Mouse (Mus musculus) MEL (cell line): Measurements from ENCODE around the gene Tbc1d16. TPM values are rescaled to one million over a fixed set of nuclear protein-coding genes. Genes with fewer than 3 reads are reported as not detected.

Experiments
- DNase-seq: peaks from one replicate; pipeline ENCODE4 v3.0.0; 2011; ENCODE audit warnings: low read depth, low spot score
- H3K27ac ChIP-seq: 2 replicates; pipeline ENCODE4 v1.5.1; 2012; ENCODE audit warnings: low read depth, mild to moderate bottlenecking, control low read depth, low read length, moderate library complexity; ENCODE audit not compliant: control insufficient read depth
- H3K27me3 ChIP-seq, 2 experiments: fragments of 150-350 bp in 1 of 2; sonication (generic) in 1 of 2; 2 replicates each; pipeline ENCODE4 v1.6.1; 2012; ENCODE audit warnings: low read length in 2 of 2, mild to moderate bottlenecking in 2 of 2, improper control_type of control experiment in 1 of 2, moderate library complexity in 1 of 2; ENCODE audit not compliant: insufficient read depth in 2 of 2, control insufficient read depth in 1 of 2
- H3K36me3 ChIP-seq, 2 experiments: 2 replicates each; pipeline ENCODE4 v1.6.1; 2012 to 2014; ENCODE audit warnings: low read length in 2 of 2, improper control_type of control experiment in 1 of 2, inconsistent platforms in 1 of 2, mild to moderate bottlenecking in 1 of 2; ENCODE audit not compliant: insufficient read depth in 2 of 2, control insufficient read depth in 1 of 2
- H3K4me1 ChIP-seq, 2 experiments: fragments of 150-350 bp in 1 of 2; sonication (generic) in 1 of 2; 2 replicates each; pipeline ENCODE4 v1.6.1; 2012; ENCODE audit warnings: low read length in 2 of 2, improper control_type of control experiment in 1 of 2, mild to moderate bottlenecking in 1 of 2; ENCODE audit not compliant: insufficient read depth in 2 of 2, control insufficient read depth in 1 of 2
- H3K4me3 ChIP-seq, 2 experiments: fragments of 150-350 bp in 1 of 2; sonication (generic) in 1 of 2; 2 replicates each; pipeline ENCODE4 v1.5.1; 2012; ENCODE audit warnings: low read depth in 2 of 2, low read length in 2 of 2, mild to moderate bottlenecking in 2 of 2, moderate library complexity in 2 of 2, control low read depth in 1 of 2, improper control_type of control experiment in 1 of 2; ENCODE audit not compliant: control insufficient read depth in 1 of 2, insufficient read depth in 1 of 2
- H3K79me2 ChIP-seq: 2 replicates; pipeline ENCODE4 v1.6.1; 2012; ENCODE audit warnings: mild to moderate bottlenecking, low read length, moderate library complexity; ENCODE audit not compliant: control insufficient read depth, poor library complexity, insufficient read depth
- H3K9ac ChIP-seq: 2 replicates; pipeline ENCODE4 v1.6.1; 2012; ENCODE audit warnings: low read depth, mild to moderate bottlenecking, control low read depth, low read length, moderate library complexity; ENCODE audit not compliant: control insufficient read depth, poor library complexity, severe bottlenecking
- H3K9me3 ChIP-seq: fragments of 150-350 bp; sonication (generic); replicated peaks from 2 replicates; pipeline ENCODE4 v1.6.1; 2012; ENCODE audit warnings: mild to moderate bottlenecking, low read length, improper control_type of control experiment, moderate library complexity; ENCODE audit not compliant: insufficient read depth
- BHLHE40 ChIP-seq: IDR thresholded peaks from 2 replicates; pipeline ENCODE4 v1.6.1; 2012; ENCODE audit warnings: low read depth, mild to moderate bottlenecking, inconsistent platforms, low read length, improper control_type of control experiment, borderline replicate concordance
- CHD2 ChIP-seq: IDR thresholded peaks from 2 replicates; pipeline ENCODE4 v1.6.1; 2011; ENCODE audit warnings: low read length, improper control_type of control experiment
- CTCF ChIP-seq, 3 experiments: IDR thresholded peaks in 2 of 3; conservative IDR thresholded peaks in 1 of 3; 2 replicates each; pipeline ENCODE4 v1.5.1; 2011 to 2012; ENCODE audit warnings: low read length in 3 of 3, low read depth in 2 of 3, mild to moderate bottlenecking in 2 of 3, improper control_type of control experiment in 1 of 3, inconsistent platforms in 1 of 3, mixed read lengths in 1 of 3, moderate library complexity in 1 of 3; ENCODE audit not compliant: control insufficient read depth in 1 of 3, insufficient read depth in 1 of 3, poor library complexity in 1 of 3, severe bottlenecking in 1 of 3
- ELF1 ChIP-seq: IDR thresholded peaks from 2 replicates; pipeline ENCODE4 v1.6.1; 2014; ENCODE audit warnings: low read depth, mild to moderate bottlenecking, inconsistent platforms, low read length, improper control_type of control experiment, moderate library complexity
- EP300 ChIP-seq, 2 experiments: IDR thresholded peaks; 2 replicates each; pipeline ENCODE4 v1.6.1; 2011; ENCODE audit warnings: improper control_type of control experiment in 2 of 2, low read length in 2 of 2, low read depth in 1 of 2, mild to moderate bottlenecking in 1 of 2
- GABPA ChIP-seq: IDR thresholded peaks from 2 replicates; pipeline ENCODE4 v1.6.1; 2012; ENCODE audit warnings: low read depth, mild to moderate bottlenecking, inconsistent platforms, low read length, improper control_type of control experiment, moderate library complexity
- GATA1 ChIP-seq: IDR thresholded peaks from 2 replicates; pipeline ENCODE4 v1.6.1; 2011; ENCODE audit warnings: low read depth, low read length, improper control_type of control experiment
- HCFC1 ChIP-seq: IDR thresholded peaks from 2 replicates; pipeline ENCODE4 v1.6.1; 2012; ENCODE audit warnings: low read depth, mild to moderate bottlenecking, inconsistent platforms, low read length, improper control_type of control experiment, moderate library complexity
- JUND ChIP-seq: IDR thresholded peaks from 2 replicates; pipeline ENCODE4 v1.6.1; 2011; ENCODE audit warnings: low read depth, mild to moderate bottlenecking, improper control_type of control experiment, low read length
- KAT2A ChIP-seq: conservative IDR thresholded peaks from 2 replicates; pipeline ENCODE4 v1.6.1; 2012; ENCODE audit warnings: low read depth, low read length, improper control_type of control experiment, inconsistent platforms
- MAFK ChIP-seq: IDR thresholded peaks from 2 replicates; pipeline ENCODE4 v1.6.1; 2011; ENCODE audit warnings: low read depth, mild to moderate bottlenecking, low read length, improper control_type of control experiment, borderline replicate concordance
- MAX ChIP-seq: IDR thresholded peaks from 2 replicates; pipeline ENCODE4 v1.6.1; 2011; ENCODE audit warnings: low read length, improper control_type of control experiment
- MAZ ChIP-seq: IDR thresholded peaks from 2 replicates; pipeline ENCODE4 v1.6.1; 2012; ENCODE audit warnings: low read depth, mild to moderate bottlenecking, inconsistent platforms, low read length, improper control_type of control experiment
- MXI1 ChIP-seq: IDR thresholded peaks from 2 replicates; pipeline ENCODE4 v1.6.1; 2011; ENCODE audit warnings: mild to moderate bottlenecking, low read depth, low read length, improper control_type of control experiment
- MYB ChIP-seq: IDR thresholded peaks from 2 replicates; pipeline ENCODE4 v1.6.1; 2011; ENCODE audit warnings: mild to moderate bottlenecking, low read depth, low read length, improper control_type of control experiment
- MYC ChIP-seq: IDR thresholded peaks from 2 replicates; pipeline ENCODE4 v1.6.1; 2011; ENCODE audit warnings: low read depth, mild to moderate bottlenecking, low read length, improper control_type of control experiment, moderate library complexity
- NELFE ChIP-seq: IDR thresholded peaks from 2 replicates; pipeline ENCODE4 v1.6.1; 2011; ENCODE audit warnings: low read depth, low read length, improper control_type of control experiment
- NRF1 ChIP-seq: IDR thresholded peaks from 2 replicates; pipeline ENCODE4 v1.6.1; 2014; ENCODE audit warnings: low read depth, mild to moderate bottlenecking, inconsistent platforms, low read length, improper control_type of control experiment, moderate library complexity; ENCODE audit not compliant: poor library complexity, insufficient read depth, severe bottlenecking
- POLR2A ChIP-seq, 2 experiments: IDR thresholded peaks; 2 replicates each; pipeline ENCODE4 v1.6.1; 2011 to 2012; ENCODE audit warnings: low read length in 2 of 2, mild to moderate bottlenecking in 2 of 2, control low read depth in 1 of 2, improper control_type of control experiment in 1 of 2, low read depth in 1 of 2, moderate library complexity in 1 of 2; ENCODE audit not compliant: control insufficient read depth in 1 of 2, insufficient read depth in 1 of 2, poor library complexity in 1 of 2
- POLR2AphosphoS2 ChIP-seq: IDR thresholded peaks from 2 replicates; pipeline ENCODE4 v1.6.1; 2011; ENCODE audit warnings: low read length, improper control_type of control experiment
- POLR2AphosphoS5 ChIP-seq: IDR thresholded peaks from 2 replicates; pipeline ENCODE4 v1.6.1; 2012; ENCODE audit warnings: low read depth, borderline replicate concordance, mild to moderate bottlenecking, inconsistent platforms, low read length, moderate library complexity, mixed read lengths
- SIN3A ChIP-seq: IDR thresholded peaks from 2 replicates; pipeline ENCODE4 v1.6.1; 2012; ENCODE audit warnings: low read length, improper control_type of control experiment, inconsistent platforms
- SMC3 ChIP-seq: IDR thresholded peaks from 2 replicates; pipeline ENCODE4 v1.6.1; 2011; ENCODE audit warnings: low read depth, low read length, improper control_type of control experiment
- TAL1 ChIP-seq: IDR thresholded peaks from 2 replicates; pipeline ENCODE4 v1.6.1; 2012; ENCODE audit warnings: mild to moderate bottlenecking, inconsistent platforms, low read length, moderate library complexity, mixed read lengths
- TCF12 ChIP-seq: IDR thresholded peaks from 2 replicates; pipeline ENCODE4 v1.6.1; 2014; ENCODE audit warnings: low read depth, mild to moderate bottlenecking, inconsistent platforms, low read length, improper control_type of control experiment, moderate library complexity
- UBTF ChIP-seq: IDR thresholded peaks from 2 replicates; pipeline ENCODE4 v1.6.1; 2012; ENCODE audit warnings: low read depth, mild to moderate bottlenecking, inconsistent platforms, low read length, improper control_type of control experiment, moderate library complexity, borderline replicate concordance; ENCODE audit not compliant: insufficient read depth
- ZKSCAN1 ChIP-seq: IDR thresholded peaks from 2 replicates; pipeline ENCODE4 v1.6.1; 2012; ENCODE audit warnings: low read depth, mild to moderate bottlenecking, inconsistent platforms, low read length, improper control_type of control experiment, moderate library complexity
- ZMIZ1 ChIP-seq: IDR thresholded peaks from 2 replicates; pipeline ENCODE4 v1.6.1; 2012; ENCODE audit warnings: low read depth, mild to moderate bottlenecking, inconsistent platforms, low read length, improper control_type of control experiment, moderate library complexity
- polyA plus RNA-seq, 2 experiments: library from polyadenylated mRNA; stranded (reverse) in 1 of 2; unstranded in 1 of 2; fragments of >175 nt in 1 of 2; fragments of >200 nt in 1 of 2; gene quantifications; 2 replicates each; pipeline versions ENCODE4 v1.2.1 to v1.2.4; 2012; ENCODE audit warnings: low replicate concordance in 2 of 2, low read depth in 1 of 2; ENCODE audit not compliant: insufficient read length in 2 of 2, insufficient read depth in 1 of 2, missing spikeins in 1 of 2
- total RNA-seq: library from RNA; depleted of rRNA; stranded (reverse); fragments of 300-350 nt; gene quantifications from 2 replicates; pipeline ENCODE4 v1.2.3, GENCODE M21; 2012

Gene Tbc1d16
- total and polyA plus RNA-seq, 3 experiments: 13.6 to 19.2 TPM; not detected in 1

DNA sequence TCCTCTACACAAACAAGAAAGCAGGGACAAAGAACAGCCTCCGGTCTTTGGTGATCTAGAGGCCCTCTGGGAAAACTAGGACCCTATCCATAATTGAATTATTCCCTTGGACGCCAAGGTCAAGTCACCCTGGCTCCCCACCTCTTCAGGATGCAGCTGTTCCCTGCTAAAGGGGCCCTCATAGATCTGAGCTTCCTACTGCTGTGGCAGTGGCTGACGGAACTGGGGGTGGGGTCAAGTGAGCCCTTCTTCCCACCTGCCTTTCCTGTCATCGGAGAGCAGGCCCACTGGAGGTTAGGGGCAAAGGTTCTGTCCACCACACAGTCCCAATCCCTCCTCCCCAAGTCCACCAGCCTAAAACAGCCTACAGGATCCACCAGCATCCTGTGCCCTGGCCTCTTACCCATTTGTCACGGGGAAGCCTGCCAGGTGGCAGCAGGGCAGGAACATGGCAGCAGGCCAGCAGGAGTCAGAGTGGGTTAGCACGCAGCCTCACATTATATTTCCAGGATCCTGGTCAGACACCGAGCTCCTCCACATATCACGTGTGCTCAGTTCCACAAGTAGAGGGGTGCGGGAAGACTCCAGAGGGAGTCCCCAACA is 12.3 kb downstream of the Tbc1d16 start:
- H3K27ac ChIP-seq: peak overlapping the region; percentile 42; the same call in 1 of the 2 replicates
- peak overlapping the region; percentile 67 for H3K9ac ChIP-seq
- H3K9me3 ChIP-seq: no peaks in the 10 kb centered on the region
- H3K27me3 ChIP-seq: no peaks in the 10 kb centered on the region
- peaks cover 5 to 14% of the 10 kb centered on the region in 2 experiments for H3K4me1 ChIP-seq
- H3K36me3 ChIP-seq: peaks cover 0 to 4% of the 10 kb centered on the region in 2 experiments; a peak in 3 of 4 replicates
- H3K4me3 ChIP-seq: peak overlapping the region; percentile 38 to 43
- no peak for DNase-seq
- TF ChIP-seq TAL1: no peak
- no peak for TF ChIP-seq MAFK
- TF ChIP-seq UBTF: no peak
- TF ChIP-seq NELFE: no peak
- no peak for TF ChIP-seq POLR2A (IDR thresholded peaks at IDR 0.05; ENCODE audit: control insufficient read depth in 1 of 2, insufficient read depth in 1 of 2, low read depth in 1 of 2, low read length in 2 of 2, poor library complexity in 1 of 2)
- TF ChIP-seq ZMIZ1: no peak
- H3K79me2 ChIP-seq: no peaks in the 10 kb centered on the region

DNA sequence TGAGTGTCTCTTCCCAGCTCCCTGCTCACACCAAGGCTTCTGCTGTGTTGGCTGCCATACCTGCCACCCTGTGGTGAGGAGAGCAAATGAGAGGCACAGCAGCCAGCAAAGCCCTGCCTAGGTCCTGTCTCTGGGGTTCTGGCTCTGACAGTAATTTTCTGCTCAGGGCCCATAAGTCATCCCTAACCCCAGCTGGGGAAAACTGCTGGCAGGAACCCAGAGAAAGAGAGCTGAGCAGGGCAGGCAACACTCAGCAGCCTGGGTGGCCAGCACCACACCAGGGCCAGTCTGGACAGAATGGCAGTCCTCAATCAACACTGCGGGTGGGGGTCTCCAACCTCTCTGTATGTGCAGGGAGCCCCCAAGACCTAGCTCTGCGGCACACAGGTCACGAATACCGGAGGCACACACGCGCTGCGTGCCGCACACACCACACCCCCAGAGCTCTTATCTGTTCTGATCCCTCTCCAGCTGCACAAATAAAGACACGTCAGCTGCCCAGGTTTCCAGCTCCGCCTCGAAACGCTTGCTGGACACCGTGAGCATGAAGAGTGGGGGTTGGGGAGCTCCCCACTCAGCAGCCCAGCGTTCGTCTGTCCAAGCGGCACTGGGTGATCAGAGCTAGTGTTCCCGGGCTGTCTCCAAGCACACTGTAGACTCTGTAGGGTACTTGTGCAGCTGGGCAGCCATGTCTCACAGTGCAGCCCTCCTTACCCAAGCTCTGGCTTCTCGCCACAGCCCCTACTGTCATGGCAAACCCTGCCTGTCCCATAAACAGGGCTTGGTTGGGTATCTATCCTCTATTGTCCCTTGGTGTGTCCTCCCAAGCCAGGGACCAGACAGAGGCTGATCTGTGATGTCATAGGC is 13.0 kb downstream of the Tbc1d16 start:
- no peaks in the 10 kb centered on the region for H3K27me3 ChIP-seq
- peak overlapping the region; percentile 67 for H3K9ac ChIP-seq
- H3K4me3 ChIP-seq: peak overlapping the region; percentile 38 to 43
- DNase-seq: peak; percentile 90
- peaks cover 0 to 4% of the 10 kb centered on the region in 2 experiments; a peak in 2 of 4 replicates for H3K36me3 ChIP-seq
- no peaks in the 10 kb centered on the region for H3K79me2 ChIP-seq
- peak overlapping the region; percentile 42 for H3K27ac ChIP-seq
- H3K9me3 ChIP-seq: no peaks in the 10 kb centered on the region
- H3K4me1 ChIP-seq: peaks cover 5 to 14% of the 10 kb centered on the region in 2 experiments
- peak; percentile 86 for TF ChIP-seq TCF12
- TF ChIP-seq MYB: no peak
- TF ChIP-seq TAL1: peak; percentile 64
- no peak; the same call in 1 of the 2 replicates for TF ChIP-seq SMC3
- no peak for TF ChIP-seq ZMIZ1
- 0 out of 2 replicates have a peak, but pooled peaks have one; percentile 12 for TF ChIP-seq KAT2A
- TF ChIP-seq GATA1: peak; percentile 92
- no peak for TF ChIP-seq JUND
- TF ChIP-seq CTCF (IDR thresholded peaks at IDR 0.05 in 2 of 3, conservative IDR thresholded peaks at IDR 0.05 in 1 of 3; ENCODE audit: control insufficient read depth in 1 of 3, insufficient read depth in 1 of 3, low read depth in 2 of 3, low read length in 3 of 3, poor library complexity in 1 of 3, severe bottlenecking in 1 of 3): peak in 2 of 3 experiments; percentile 17 to 26; a peak in 2 of 6 replicates
- TF ChIP-seq ELF1: no peak
- TF ChIP-seq ZKSCAN1: no peak
- peak; percentile 98 for TF ChIP-seq SIN3A
- TF ChIP-seq MAZ: no peak
- peak in 1 of 2 experiments; percentile 24; a peak in 1 of 4 replicates for TF ChIP-seq POLR2A (IDR thresholded peaks at IDR 0.05; ENCODE audit: control insufficient read depth in 1 of 2, insufficient read depth in 1 of 2, low read depth in 1 of 2, low read length in 2 of 2, poor library complexity in 1 of 2)
- TF ChIP-seq MYC: peak; percentile 77; the same call in 1 of the 2 replicates
- TF ChIP-seq MAX: peak; percentile 80
- TF ChIP-seq BHLHE40: peak; percentile 73; the same call in 1 of the 2 replicates
- TF ChIP-seq MXI1: peak; percentile 97
- peak; percentile 24; the same call in 1 of the 2 replicates for TF ChIP-seq HCFC1
- TF ChIP-seq EP300 (IDR thresholded peaks at IDR 0.05; ENCODE audit: low read depth in 1 of 2, low read length in 2 of 2): peak in 1 of 2 experiments; percentile 52; a peak in 2 of 4 replicates
- no peak for TF ChIP-seq NRF1
- no peak; the same call in 1 of the 2 replicates for TF ChIP-seq CHD2
- TF ChIP-seq POLR2AphosphoS2: peak; percentile 33; the same call in 1 of the 2 replicates
- no peak for TF ChIP-seq POLR2AphosphoS5
- no peak for TF ChIP-seq GABPA
